Mouse (Mus musculus) cortical plate, adult 2 months (tissue): ENCODE measurements around the gene Shank2.

Experiments used
- CTCF ChIP-seq: fragments of 200-500 bp; IDR thresholded peaks from 2 replicates; pipeline ENCODE4 v1.5.1; 2011; ENCODE audit warnings: mild to moderate bottlenecking, control low read depth, low read length; ENCODE audit not compliant: insufficient read depth; ENCODE audit errors: extremely low read depth
- POLR2A ChIP-seq: fragments of 200-500 bp; IDR thresholded peaks from 2 replicates; pipeline ENCODE4 v1.6.1; 2011; ENCODE audit warnings: mild to moderate bottlenecking, low read length, control low read depth; ENCODE audit not compliant: insufficient read depth; ENCODE audit errors: extremely low read depth

DNA sequence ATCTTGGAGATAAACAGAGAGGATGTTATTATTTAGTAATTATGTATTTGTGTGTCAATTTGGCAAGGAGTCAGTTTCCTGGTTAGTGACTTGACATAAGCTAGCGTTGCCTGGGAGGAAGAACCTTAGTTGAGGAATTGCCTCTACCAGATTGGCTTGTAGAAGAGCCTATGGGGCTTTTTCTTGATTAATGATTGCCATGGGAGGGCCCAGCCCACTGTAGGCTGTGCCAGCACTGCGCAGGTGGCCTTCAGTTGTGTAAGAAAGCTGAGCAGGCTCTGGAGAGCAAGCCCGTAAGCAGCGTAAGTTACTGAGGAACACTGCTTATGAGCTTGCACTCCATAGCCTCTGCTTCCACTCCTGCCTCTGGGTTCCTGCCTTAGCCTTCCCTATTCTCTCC is 7.3 kb downstream of the Shank2 start:
- TF ChIP-seq CTCF (no peak), POLR2A (no peak)
